Mouse (Mus musculus): Measurements from ENCODE around the gene Nt5c. TPM values are rescaled to one million over a fixed set of nuclear protein-coding genes. Genes with fewer than 3 reads are reported as not detected.
A peak's percentile ranks its signal among the peaks of the same experiment; 100 is the strongest.
"Not testable (repeated sequence)": the region's sequence is repeated elsewhere in the genome, so short reads cannot be mapped to it uniquely, and the experiment has no call there.

Nt5c gene
- polyA plus RNA-seq, 1 experiment from 2014 or later, result 95.0 TPM

GRCm38 (mm10) chr11:115502636-115503035 is 11.0 kb upstream of the Nt5c start:
- Histone ChIP-seq H3K27ac (no peak overlapping the region), H3K27me3 (ENCODE audit: insufficient read depth, poor library complexity, severe bottlenecking) (no peaks in the 10 kb centered on the region), H3K36me3 (peaks cover 83% of the 10 kb centered on the region), H3K4me3 (no peak overlapping the region), H3K9me3 (no peaks in the 10 kb centered on the region), H3K4me1 (peaks cover 21% of the 10 kb centered on the region)
- whole genome bisulfite sequencing, result 92% methylated on average over 6 of the region's 6 CpGs
- DNase-seq (ENCODE audit: low spot score), result no peak

GRCm38 (mm10) chr11:115496559-115496958 is 4.9 kb upstream of the Nt5c start:
- H3K4me1 ChIP-seq; H3K9me3 ChIP-seq; H3K4me3 ChIP-seq; DNase-seq (ENCODE audit: low spot score); H3K27ac ChIP-seq; H3K27me3 ChIP-seq (ENCODE audit: insufficient read depth, poor library complexity, severe bottlenecking): not testable (repeated sequence)
- peaks cover 48% of the 10 kb centered on the region for H3K36me3 ChIP-seq
- 91% methylated on average over 9 of the region's 9 CpGs for WGBS

GRCm38 (mm10) chr11:115492387-115492786 is 725 bp upstream of the Nt5c start:
- WGBS, result 26% methylated on average over 6 of the region's 6 CpGs
- Histone ChIP-seq H3K36me3 (peaks cover 24% of the 10 kb centered on the region), H3K4me3 (peak overlapping the region; percentile 81), H3K27me3 (ENCODE audit: insufficient read depth, poor library complexity, severe bottlenecking) (no peaks in the 10 kb centered on the region), H3K9me3 (no peaks in the 10 kb centered on the region), H3K27ac (0 out of 2 replicates have a peak overlapping the region, but pooled peaks have one; percentile 90), H3K4me1 (peaks cover 32% of the 10 kb centered on the region)
- no peak for DNase-seq (ENCODE audit: low spot score)

GRCm38 (mm10) chr11:115490441-115491355 is 964 bp downstream of the Nt5c start:
- Histone ChIP-seq H3K27ac (peak overlapping the region; percentile 90), H3K4me1 (peaks cover 35% of the 10 kb centered on the region), H3K4me3 (peak overlapping the region; percentile 81), H3K36me3 (peaks cover 24% of the 10 kb centered on the region), H3K27me3 (ENCODE audit: insufficient read depth, poor library complexity, severe bottlenecking) (no peaks in the 10 kb centered on the region), H3K9me3 (no peaks in the 10 kb centered on the region)
- no peak for DNase-seq (ENCODE audit: low spot score)
- 24% methylated on average over 25 of the region's 25 CpGs for WGBS

- 0 out of 2 replicates have a peak overlapping the region, but pooled peaks have one; percentile 13 for H3K27ac ChIP-seq
- no peaks in the 10 kb centered on the region for H3K27me3 ChIP-seq (ENCODE audit: insufficient read depth, poor library complexity, severe bottlenecking)
- no peak for DNase-seq (ENCODE audit: low spot score)
- 0 out of 2 replicates have a peak overlapping the region, but pooled peaks have one; percentile 18 for H3K4me3 ChIP-seq
- no peaks in the 10 kb centered on the region for H3K9me3 ChIP-seq
- peaks cover 27% of the 10 kb centered on the region for H3K36me3 ChIP-seq
- H3K4me1 ChIP-seq, result peaks cover 40% of the 10 kb centered on the region
- 74% methylated on average over 19 of the region's 19 CpGs for WGBS
Observed at GRCm38 (mm10) chr11:115488551-115489104, 3.0 kb downstream of the Nt5c start.

GRCm38 (mm10) chr11:115485155-115485554 is 6.5 kb downstream of the Nt5c start:
- no peak for DNase-seq (ENCODE audit: low spot score)
- H3K4me3 ChIP-seq, result no peak overlapping the region

GRCm38 (mm10) chr11:115483726-115484125 is 7.9 kb downstream of the Nt5c start:
- H3K9me3 ChIP-seq, result no peaks in the 10 kb centered on the region
- H3K4me3 ChIP-seq, result no peak overlapping the region
- peaks cover 19% of the 10 kb centered on the region for H3K36me3 ChIP-seq
- DNase-seq (ENCODE audit: low spot score), result no peak
- WGBS, result 19% methylated on average over 6 of the region's 6 CpGs
- H3K27me3 ChIP-seq (ENCODE audit: insufficient read depth, poor library complexity, severe bottlenecking), result no peaks in the 10 kb centered on the region
- H3K4me1 ChIP-seq, result peaks cover 20% of the 10 kb centered on the region
- no peak overlapping the region for H3K27ac ChIP-seq

More at GRCm38 (mm10) chr11:115485155-115485554, 6.5 kb downstream of the Nt5c start:
- no peaks in the 10 kb centered on the region for H3K27me3 ChIP-seq (ENCODE audit: insufficient read depth, poor library complexity, severe bottlenecking)
- 73% methylated on average over 12 of the region's 12 CpGs for WGBS
- H3K36me3 ChIP-seq, result peaks cover 28% of the 10 kb centered on the region
- H3K9me3 ChIP-seq, result no peaks in the 10 kb centered on the region
- no peak overlapping the region for H3K27ac ChIP-seq
- H3K4me1 ChIP-seq, result peaks cover 22% of the 10 kb centered on the region

GRCm38 (mm10) chr11:115483278-115483677 is 8.4 kb downstream of the Nt5c start:
- Histone ChIP-seq H3K9me3 (no peaks in the 10 kb centered on the region), H3K4me3 (no peak overlapping the region), H3K36me3 (peaks cover 17% of the 10 kb centered on the region), H3K27me3 (ENCODE audit: insufficient read depth, poor library complexity, severe bottlenecking) (no peaks in the 10 kb centered on the region), H3K27ac (no peak overlapping the region), H3K4me1 (peaks cover 15% of the 10 kb centered on the region)
- WGBS, result 69% methylated on average over 11 of the region's 11 CpGs
- no peak for DNase-seq (ENCODE audit: low spot score)

GRCm38 (mm10) chr11:115481553-115482259 is 10.0 kb downstream of the Nt5c start:
- peaks cover 16% of the 10 kb centered on the region for H3K36me3 ChIP-seq
- DNase-seq (ENCODE audit: low spot score), result no peak

GRCm38 (mm10) chr11:115478296-115478938 is 13.2 kb downstream of the Nt5c start:
- Histone ChIP-seq H3K36me3 (0 out of 2 replicates have a peak, but pooled peaks cover 6% of the 10 kb centered on the region), H3K4me3 (no peak overlapping the region), H3K27me3 (ENCODE audit: insufficient read depth, poor library complexity, severe bottlenecking) (no peaks in the 10 kb centered on the region), H3K4me1 (peaks cover 40% of the 10 kb centered on the region), H3K27ac (no peak overlapping the region), H3K9me3 (no peaks in the 10 kb centered on the region)
- WGBS, result 84% methylated on average over 9 of the region's 9 CpGs
- no peak for DNase-seq (ENCODE audit: low spot score)

More at GRCm38 (mm10) chr11:115481553-115482259, 10.0 kb downstream of the Nt5c start:
- H3K4me3 ChIP-seq, result no peak overlapping the region
- no peak overlapping the region for H3K27ac ChIP-seq
- no peaks in the 10 kb centered on the region for H3K9me3 ChIP-seq
- H3K27me3 ChIP-seq (ENCODE audit: insufficient read depth, poor library complexity, severe bottlenecking), result no peaks in the 10 kb centered on the region
- peaks cover 16% of the 10 kb centered on the region for H3K4me1 ChIP-seq
- WGBS, result 76% methylated on average over 6 of the region's 6 CpGs

- 82% methylated on average over 7 of the region's 7 CpGs for WGBS
- H3K4me1 ChIP-seq, result peaks cover 50% of the 10 kb centered on the region
- not testable (repeated sequence) for H3K36me3 ChIP-seq; H3K27me3 ChIP-seq (ENCODE audit: insufficient read depth, poor library complexity, severe bottlenecking); H3K4me3 ChIP-seq; H3K27ac ChIP-seq; H3K9me3 ChIP-seq; DNase-seq (ENCODE audit: low spot score)
Observed at GRCm38 (mm10) chr11:115477388-115477787, 14.3 kb downstream of the Nt5c start.

GRCm38 (mm10) chr11:115476630-115477029 is 15.0 kb downstream of the Nt5c start:
- Histone ChIP-seq H3K4me1 (peaks cover 53% of the 10 kb centered on the region), H3K4me3 (peak overlapping the region; percentile 96)
- not testable (repeated sequence) for H3K9me3 ChIP-seq; H3K27ac ChIP-seq; H3K27me3 ChIP-seq (ENCODE audit: insufficient read depth, poor library complexity, severe bottlenecking); DNase-seq (ENCODE audit: low spot score); H3K36me3 ChIP-seq
- whole genome bisulfite sequencing, result 82% methylated on average over 4 of the region's 4 CpGs

Data from heart, embryonic 10.5 days (tissue).